Mouse (Mus musculus) kidney, adult 2 months (tissue): Measurements from ENCODE around the gene Olfr235. TPM values are rescaled to one million over a fixed set of nuclear protein-coding genes. Genes with fewer than 3 reads are reported as not detected.
"Not testable (repeated sequence)": the region's sequence is repeated elsewhere in the genome, so short reads cannot be mapped to it uniquely, and the experiment has no call there.

Source experiments
- DNase-seq: peaks from one replicate; pipeline ENCODE4 v3.0.0; 2021
- H3K27ac ChIP-seq: fragments of 200-500 bp; 2 replicates; pipeline ENCODE4 v1.5.1; 2012; ENCODE audit warnings: low read depth, low read length, control low read depth, inconsistent platforms; ENCODE audit not compliant: insufficient read depth
- H3K27me3 ChIP-seq: fragments of 200-500 bp; replicated peaks from 2 replicates; pipeline ENCODE4 v1.6.1; 2012; ENCODE audit warnings: mild to moderate bottlenecking, moderate library complexity, low read length, inconsistent platforms; ENCODE audit not compliant: control insufficient read depth, insufficient read depth
- H3K36me3 ChIP-seq: fragments of 200-500 bp; 2 replicates; pipeline ENCODE4 v1.6.1; 2012; ENCODE audit warnings: mild to moderate bottlenecking, moderate library complexity, low read length, inconsistent platforms; ENCODE audit not compliant: control insufficient read depth, insufficient read depth
- H3K4me1 ChIP-seq: fragments of 200-500 bp; 2 replicates; pipeline ENCODE4 v1.6.1; 2011; ENCODE audit warnings: low read length; ENCODE audit not compliant: control insufficient read depth, insufficient read depth
- H3K4me3 ChIP-seq: fragments of 200-500 bp; 2 replicates; pipeline ENCODE4 v1.5.1; 2011; ENCODE audit warnings: mild to moderate bottlenecking, low read depth, low read length, control low read depth; ENCODE audit not compliant: insufficient read depth
- CTCF ChIP-seq: fragments of 200-500 bp; conservative IDR thresholded peaks from 2 replicates; pipeline ENCODE4 v1.5.1; 2011; ENCODE audit warnings: low read depth, mild to moderate bottlenecking, control low read depth, low read length, moderate library complexity, mixed read lengths; ENCODE audit not compliant: insufficient read depth, insufficient read length
- POLR2A ChIP-seq: fragments of 200-500 bp; IDR thresholded peaks from one replicate; pipeline ENCODE4 v1.6.1; 2011; ENCODE audit warnings: low read depth, low read length, control low read depth
- WGBS: fragments of 180-500 bp; shearing (Covaris S2); methylation state at CpG from one replicate; pipeline ENCODE4 v1.1.7; 2018; 5-methylcytosine and 5-hydroxymethylcytosine counted together
- polyA plus RNA-seq: library from polyadenylated mRNA; depleted of rRNA; stranded (reverse); fragments of >200 nt; gene quantifications from 2 replicates; pipeline ENCODE4 v1.2.3, GENCODE M21; 2012; rRNA removed

Gene Olfr235
- polyA plus RNA-seq = not detected in 2 replicates

DNA sequence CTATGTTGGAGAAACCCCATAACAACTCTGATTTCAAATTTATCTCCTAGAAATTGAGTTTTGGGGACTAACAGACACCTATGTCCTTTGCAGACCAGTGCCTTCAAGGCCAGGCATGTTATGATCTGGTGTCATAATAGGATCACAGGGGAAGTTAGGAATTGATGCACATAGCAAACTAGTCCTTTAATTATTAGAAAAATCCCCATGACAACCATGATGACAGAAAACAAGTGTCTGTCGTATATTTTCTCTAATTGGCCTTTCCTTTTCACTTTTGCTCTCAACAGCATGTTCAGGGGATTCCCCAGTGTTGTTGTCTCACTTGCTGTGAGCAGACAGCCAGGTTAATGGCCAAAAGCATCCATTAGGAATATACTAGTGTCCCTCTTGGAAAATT, at the start of gene Olfr235:
Gene Olfr235, plus strand, starts transcription at position 301 of the 400 bp plus-strand sequence.
- Histone ChIP-seq H3K27me3 (no peaks in the 10 kb centered on the region), H3K4me1 (no peaks in the 10 kb centered on the region), H3K36me3 (no peaks in the 10 kb centered on the region), H3K27ac (no peak within 1 kb of the TSS), H3K4me3 (no peak within 1 kb of the TSS)
- no peak for TF ChIP-seq POLR2A
- no peak for TF ChIP-seq CTCF
- 54% methylated on average over 1 of the region's 1 CpGs for WGBS
- DNase-seq = no peak

DNA sequence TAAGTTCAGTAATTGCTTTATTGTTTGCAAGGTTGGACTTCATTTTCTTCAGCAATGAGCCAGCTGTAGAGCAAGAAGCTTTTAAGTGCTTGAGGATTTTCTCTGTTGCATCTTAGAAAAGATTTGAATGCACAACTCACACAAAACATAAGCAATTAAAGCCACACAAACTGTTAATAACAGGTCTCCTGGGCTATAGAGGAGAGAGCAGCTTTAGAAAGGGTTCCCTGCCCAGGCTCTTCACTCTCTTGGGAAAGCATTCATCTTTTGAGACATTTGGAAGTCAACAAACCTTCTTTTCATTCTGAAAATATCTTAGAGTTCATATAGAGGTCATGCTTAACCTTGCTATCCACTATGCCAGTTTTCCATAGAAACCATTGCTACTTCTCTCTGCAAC, 28.3 kb upstream of the Olfr235 start, which contains the start of gene Olfr1432:
Gene Olfr1432, minus strand, starts transcription at position 101 of the 400 bp plus-strand sequence.
- not testable (repeated sequence) for H3K27me3 ChIP-seq, DNase-seq, H3K4me1 ChIP-seq, H3K27ac ChIP-seq, H3K4me3 ChIP-seq, H3K36me3 ChIP-seq

DNA sequence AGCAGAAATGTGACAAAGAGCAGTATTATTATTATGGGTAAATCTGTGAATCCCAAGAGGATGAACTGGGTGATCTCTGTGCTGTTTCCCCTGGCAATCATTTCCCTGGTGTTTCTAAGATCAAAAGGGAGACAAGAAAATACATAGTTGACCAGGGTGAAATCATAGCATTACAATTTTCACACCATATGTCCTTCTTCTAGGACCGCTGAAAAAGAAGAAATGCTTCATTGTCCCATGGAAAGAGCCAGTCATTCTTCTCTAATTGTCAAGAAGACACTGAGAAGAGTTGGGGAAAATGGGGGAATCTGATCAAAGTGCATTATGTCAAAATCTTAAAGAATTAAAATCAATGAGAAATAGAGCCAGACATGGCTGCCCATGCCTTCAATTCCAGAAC, 19.3 kb upstream of the Olfr235 start, which contains the start of gene Olfr262:
Gene Olfr262, minus strand, starts transcription at position 101 of the 400 bp plus-strand sequence.
- H3K27me3 ChIP-seq = no peaks in the 10 kb centered on the region
- no peak within 1 kb of the TSS for H3K4me3 ChIP-seq
- H3K36me3 ChIP-seq = no peaks in the 10 kb centered on the region
- DNase-seq = no peak
- 79% methylated on average over 1 of the region's 1 CpGs for WGBS
- H3K27ac ChIP-seq = no peak within 1 kb of the TSS
- no peaks in the 10 kb centered on the region for H3K4me1 ChIP-seq
- TF ChIP-seq CTCF = no peak
- no peak for TF ChIP-seq POLR2A

DNA sequence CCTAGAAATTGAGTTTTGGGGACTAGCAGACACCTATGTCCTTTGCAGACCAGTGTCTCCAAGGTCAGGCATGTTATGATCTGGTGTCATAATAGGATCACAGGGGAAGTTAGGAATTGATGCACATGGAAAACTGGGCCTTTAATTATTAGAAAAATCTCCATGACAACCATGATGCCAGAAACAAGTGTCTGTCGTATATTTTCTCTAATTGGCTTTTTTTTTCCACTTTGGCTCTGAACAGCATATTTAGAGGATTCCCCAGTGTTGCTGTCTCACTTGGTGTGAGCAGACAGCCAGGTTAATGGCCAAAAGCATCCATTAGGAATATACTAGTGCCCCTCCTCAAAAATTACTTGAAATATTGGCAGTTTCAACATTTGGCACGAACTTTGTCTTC, 18.7 kb downstream of the Olfr235 start, which contains the start of gene Olfr1434:
Gene Olfr1434, plus strand, starts transcription at position 301 of the 400 bp plus-strand sequence.
- Histone ChIP-seq H3K4me3 (no peak within 1 kb of the TSS), H3K27me3 (no peaks in the 10 kb centered on the region; the same call in 1 of the 2 replicates), H3K27ac (no peak within 1 kb of the TSS), H3K4me1 (no peaks in the 10 kb centered on the region), H3K36me3 (no peaks in the 10 kb centered on the region)
- TF ChIP-seq CTCF (no peak), POLR2A (no peak)
- DNase-seq = no peak
- 73% methylated on average over 2 of the region's 2 CpGs for WGBS

DNA sequence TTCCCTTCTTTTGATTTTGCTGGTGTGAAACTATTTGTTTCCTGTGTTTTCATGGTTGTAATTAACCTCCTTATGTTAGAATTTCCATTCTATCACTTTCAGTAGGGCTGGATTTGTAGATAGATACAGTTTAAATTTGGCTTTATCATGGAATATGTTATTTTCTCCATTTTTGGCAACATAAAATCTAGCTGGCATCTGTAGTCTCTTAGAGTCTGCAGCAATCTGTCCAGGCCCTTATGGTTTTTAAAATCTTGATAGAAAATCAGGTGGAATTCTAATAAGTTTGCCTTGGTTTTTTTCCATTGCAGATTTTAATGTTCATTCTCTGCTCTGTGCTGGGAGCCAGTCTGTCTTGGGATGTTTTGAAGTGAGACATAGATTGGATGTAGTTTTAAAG, 32.1 kb downstream of the Olfr235 start:
- no peak for TF ChIP-seq CTCF
- no peak for TF ChIP-seq POLR2A
- no peak overlapping the region for H3K4me3 ChIP-seq
- H3K36me3 ChIP-seq = no peaks in the 10 kb centered on the region
- no peak for DNase-seq
- no peaks in the 10 kb centered on the region for H3K4me1 ChIP-seq
- H3K27me3 ChIP-seq = no peaks in the 10 kb centered on the region
- no peak overlapping the region for H3K27ac ChIP-seq

DNA sequence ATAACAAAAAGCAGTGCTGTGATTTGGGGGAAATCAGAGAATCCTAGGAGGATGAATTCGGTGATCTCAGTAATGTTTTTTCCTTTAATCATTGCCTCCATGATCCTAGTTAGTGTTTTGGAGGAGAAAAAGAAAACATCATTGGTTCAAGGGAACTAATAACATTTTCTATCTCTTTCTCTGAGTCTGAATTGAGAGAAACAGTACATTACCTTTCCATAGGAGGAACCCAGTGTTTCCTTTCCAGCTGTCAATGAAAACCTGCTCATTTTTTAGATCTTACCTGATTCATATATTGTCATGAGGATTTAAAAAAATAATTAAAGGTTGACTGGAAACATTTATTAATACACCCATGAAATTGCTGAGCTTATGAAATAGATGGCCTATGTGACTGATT, 38.2 kb downstream of the Olfr235 start, which contains the start of gene Olfr1436:
Gene Olfr1436, minus strand, starts transcription at position 101 of the 400 bp plus-strand sequence.
- DNase-seq, H3K4me1 ChIP-seq, H3K4me3 ChIP-seq, H3K27ac ChIP-seq, H3K27me3 ChIP-seq, H3K36me3 ChIP-seq: not testable (repeated sequence)
- WGBS = 79% methylated on average over 1 of the region's 1 CpGs

Other genes starting within 250 kb of the Olfr235 start
- gene Olfr1423, start 219.7 kb upstream of the Olfr235 start, polyA plus RNA-seq = not detected in 2 replicates
- gene Olfr1424, start 198.3 kb upstream of the Olfr235 start, polyA plus RNA-seq = not detected in 2 replicates
- gene Olfr1425, start 183.3 kb upstream of the Olfr235 start, polyA plus RNA-seq = not detected in 2 replicates
- not detected in 2 replicates for gene Olfr1426, start 169.0 kb upstream of the Olfr235 start, polyA plus RNA-seq
- gene Olfr1427, start 157.7 kb upstream of the Olfr235 start, polyA plus RNA-seq = not detected in 2 replicates
- gene Olfr1428, start 145.1 kb upstream of the Olfr235 start, polyA plus RNA-seq = not detected in 2 replicates
- not detected in 2 replicates for gene Olfr76, start 137.8 kb upstream of the Olfr235 start, polyA plus RNA-seq
- gene Olfr1555-ps1, start 90.9 kb upstream of the Olfr235 start, polyA plus RNA-seq = not detected in 2 replicates
- not detected in 2 replicates for gene Olfr1431, start 60.4 kb upstream of the Olfr235 start, polyA plus RNA-seq
- gene Olfr1432, start 28.4 kb upstream of the Olfr235 start, polyA plus RNA-seq = not detected in 2 replicates
- not detected in 2 replicates for gene Olfr262, start 19.4 kb upstream of the Olfr235 start, polyA plus RNA-seq
- not detected in 2 replicates for gene Olfr1434, start 18.8 kb downstream of the Olfr235 start, polyA plus RNA-seq
- not detected in 2 replicates for gene Olfr1436, start 38.1 kb downstream of the Olfr235 start, polyA plus RNA-seq
- not detected in 2 replicates for gene Olfr1437, start 64.1 kb downstream of the Olfr235 start, polyA plus RNA-seq
- gene Olfr1438-ps1, start 74.9 kb downstream of the Olfr235 start, polyA plus RNA-seq = not detected in 2 replicates
- not detected in 2 replicates for gene Olfr1440, start 126.2 kb downstream of the Olfr235 start, polyA plus RNA-seq
- not detected in 2 replicates for gene Olfr1441, start 156.4 kb downstream of the Olfr235 start, polyA plus RNA-seq
- not detected in 2 replicates for gene Pfpl, start 166.9 kb downstream of the Olfr235 start, polyA plus RNA-seq
- 3.8 and 7.4 TPM in 2 replicates for gene Mpeg1, start 199.7 kb downstream of the Olfr235 start, polyA plus RNA-seq
- 10.6 and 11.3 TPM in 2 replicates for gene Dtx4, start 240.4 kb downstream of the Olfr235 start, polyA plus RNA-seq